Mouse (Mus musculus): Measurements from ENCODE around the gene Bmpr2.
A peak's percentile ranks its signal among the peaks of the same experiment; 100 is the strongest.

The Bmpr2 gene

GRCm38 (mm10) chr1:59897147-59897798 is 134.1 kb downstream of the Bmpr2 start:
- no peak for DNase-seq (ENCODE audit: low spot score in 2 of 2)

- no peak for DNase-seq (ENCODE audit: low spot score in 2 of 2)
Measured at GRCm38 (mm10) chr1:59899679-59900078, 136.5 kb downstream of the Bmpr2 start.

- DNase-seq (ENCODE audit: low spot score in 2 of 2): no peak
Measured at GRCm38 (mm10) chr1:59901082-59901876, 138.1 kb downstream of the Bmpr2 start.

GRCm38 (mm10) chr1:59902634-59903033 is 139.4 kb downstream of the Bmpr2 start:
- no peak for DNase-seq (ENCODE audit: low spot score in 2 of 2)

- DNase-seq (ENCODE audit: low spot score in 2 of 2): no peak
Measured at GRCm38 (mm10) chr1:59904630-59905295, 141.6 kb downstream of the Bmpr2 start.

- no peak for DNase-seq (ENCODE audit: low spot score in 2 of 2)
Measured at GRCm38 (mm10) chr1:59905916-59906315, 142.7 kb downstream of the Bmpr2 start.

GRCm38 (mm10) chr1:59906819-59907521 is 143.8 kb downstream of the Bmpr2 start:
- no peak for DNase-seq (ENCODE audit: low spot score in 2 of 2)

GRCm38 (mm10) chr1:59907700-59908099 is 144.5 kb downstream of the Bmpr2 start:
- DNase-seq (ENCODE audit: low spot score in 2 of 2): no peak

GRCm38 (mm10) chr1:59910941-59911340 is 147.7 kb downstream of the Bmpr2 start:
- DNase-seq (ENCODE audit: low spot score in 2 of 2): no peak

- DNase-seq (ENCODE audit: low spot score in 2 of 2): peak; percentile 98
Measured at GRCm38 (mm10) chr1:59912413-59913157, 149.4 kb downstream of the Bmpr2 start, which contains the start of gene Fam117b. TSS of gene Fam117b (plus strand) at chr1:59913006.

- peak; percentile 50 to 58 for DNase-seq (ENCODE audit: low spot score in 2 of 2)
Measured at GRCm38 (mm10) chr1:59913195-59913868, 150.1 kb downstream of the Bmpr2 start.

- peak in 1 of 2 experiments; percentile 13 for DNase-seq (ENCODE audit: low spot score in 2 of 2)
Measured at GRCm38 (mm10) chr1:59913869-59914225, 150.6 kb downstream of the Bmpr2 start.

GRCm38 (mm10) chr1:59914799-59915198 is 151.6 kb downstream of the Bmpr2 start:
- no peak for DNase-seq (ENCODE audit: low spot score in 2 of 2)

- DNase-seq (ENCODE audit: low spot score in 2 of 2): no peak
Measured at GRCm38 (mm10) chr1:59915843-59916610, 152.8 kb downstream of the Bmpr2 start.

- no peak for DNase-seq (ENCODE audit: low spot score in 2 of 2)
Measured at GRCm38 (mm10) chr1:59917401-59917800, 154.2 kb downstream of the Bmpr2 start.

GRCm38 (mm10) chr1:59918075-59918474 is 154.9 kb downstream of the Bmpr2 start:
- DNase-seq (ENCODE audit: low spot score in 2 of 2): no peak

- DNase-seq (ENCODE audit: low spot score in 2 of 2): no peak
Measured at GRCm38 (mm10) chr1:59923201-59923600, 160.0 kb downstream of the Bmpr2 start.

- no peak for DNase-seq (ENCODE audit: low spot score in 2 of 2)
Measured at GRCm38 (mm10) chr1:59923673-59924072, 160.5 kb downstream of the Bmpr2 start.

GRCm38 (mm10) chr1:59924411-59924810 is 161.2 kb downstream of the Bmpr2 start:
- DNase-seq (ENCODE audit: low spot score in 2 of 2): no peak
